Mouse (Mus musculus): ENCODE data around the gene Ifnl3. TPM values are rescaled to one million over a fixed set of nuclear protein-coding genes. Genes with fewer than 3 reads are reported as not detected.

Gene Ifnl3
- not detected for polyA plus RNA-seq (2017; shearing (Covaris generic))

DNA sequence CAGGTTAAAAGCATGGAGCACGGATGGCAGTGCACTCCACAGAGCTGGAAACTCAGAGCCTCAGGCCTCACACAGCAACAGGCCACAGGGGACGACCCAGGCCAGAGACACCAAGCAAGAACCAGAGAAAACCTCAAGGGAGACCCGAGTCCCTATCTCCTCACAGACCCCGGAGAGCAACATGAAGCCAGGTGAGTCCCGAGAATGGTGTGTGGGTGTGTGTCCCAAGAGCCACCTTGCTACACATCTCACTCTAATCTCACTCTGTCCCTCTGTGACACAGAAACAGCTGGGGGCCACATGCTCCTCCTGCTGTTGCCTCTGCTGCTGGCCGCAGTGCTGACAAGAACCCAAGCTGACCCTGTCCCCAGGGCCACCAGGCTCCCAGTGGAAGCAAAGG is at the start of gene Ifnl3:
Gene Ifnl3 (plus strand): TSS at position 301 of the 400 bp plus-strand sequence.

GRCm38 (mm10) chr7:28510405-28510974 is 12.1 kb upstream of the Ifnl3 start, which contains the start of gene Ifnl2:
TSS of gene Ifnl2 (minus strand) at chr7:28510455.

GRCm38 (mm10) chr7:28540526-28540925 is 17.9 kb downstream of the Ifnl3 start, which contains the start of gene Sycn:
TSS of gene Sycn (plus strand) at chr7:28540885.

DNA sequence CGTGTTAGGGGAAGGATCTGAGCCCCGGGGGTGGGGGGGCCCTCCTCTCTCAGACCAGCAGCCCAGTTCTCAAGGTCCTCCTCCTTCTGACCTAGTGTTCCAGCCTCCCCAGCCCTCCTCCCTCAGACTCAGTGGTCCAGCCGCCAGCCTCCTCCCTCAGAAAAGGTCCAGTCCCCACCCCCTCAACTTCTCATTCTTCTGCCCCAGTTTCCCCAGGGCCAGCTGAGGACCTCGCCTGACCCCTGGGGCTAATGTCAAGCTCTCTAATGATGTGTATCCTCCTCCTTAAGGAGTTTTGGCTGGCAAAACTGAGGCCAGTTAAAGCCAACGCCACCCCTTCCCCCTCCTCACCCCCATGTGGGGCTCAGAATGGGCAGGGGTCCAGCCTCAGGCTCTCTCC is 24.5 kb downstream of the Ifnl3 start, which contains the start of gene Nccrp1:
Gene Nccrp1 (minus strand): TSS at position 101 of the 400 bp plus-strand sequence.

Other genes starting within 250 kb of the Ifnl3 start
- 0.79 TPM for gene Eid2b, start 245.1 kb upstream of the Ifnl3 start, polyA plus RNA-seq (2017; shearing (Covaris generic))
- gene Selenov, start 231.7 kb upstream of the Ifnl3 start, polyA plus RNA-seq (2017; shearing (Covaris generic)), result 0.40 TPM
- gene Dll3, start 220.6 kb upstream of the Ifnl3 start, polyA plus RNA-seq (2017; shearing (Covaris generic)), result not detected
- 51.7 TPM for gene Timm50, start 210.8 kb upstream of the Ifnl3 start, polyA plus RNA-seq (2017; shearing (Covaris generic))
- 172 TPM for gene Supt5, start 184.1 kb upstream of the Ifnl3 start, polyA plus RNA-seq (2017; shearing (Covaris generic))
- gene Rps16, start 172.2 kb upstream of the Ifnl3 start, polyA plus RNA-seq (2017; shearing (Covaris generic)), result 871 TPM
- gene Plekhg2, start 150.2 kb upstream of the Ifnl3 start, polyA plus RNA-seq (2017; shearing (Covaris generic)), result 21.7 TPM
- 606 TPM for gene Zfp36, start 142.6 kb upstream of the Ifnl3 start, polyA plus RNA-seq (2017; shearing (Covaris generic))
- 20.2 TPM for gene Med29, start 130.1 kb upstream of the Ifnl3 start, polyA plus RNA-seq (2017; shearing (Covaris generic))
- gene Paf1, start 129.9 kb upstream of the Ifnl3 start, polyA plus RNA-seq (2017; shearing (Covaris generic)), result 160 TPM
- gene Gmfg, start 85.4 kb upstream of the Ifnl3 start, polyA plus RNA-seq (2017; shearing (Covaris generic)), result 550 TPM
- 0.88 TPM for gene Lrfn1, start 70.9 kb upstream of the Ifnl3 start, polyA plus RNA-seq (2017; shearing (Covaris generic))
- gene Ifnl2, start 12.4 kb upstream of the Ifnl3 start, polyA plus RNA-seq (2017; shearing (Covaris generic)), result not detected
- gene Sycn, start 18.0 kb downstream of the Ifnl3 start, polyA plus RNA-seq (2017; shearing (Covaris generic)), result not detected
- 4.0 TPM for gene Nccrp1, start 24.4 kb downstream of the Ifnl3 start, polyA plus RNA-seq (2017; shearing (Covaris generic))
- 72.4 TPM for gene Samd4b, start 75.3 kb downstream of the Ifnl3 start, polyA plus RNA-seq (2017; shearing (Covaris generic))
- 9.0 TPM for gene Pak4, start 75.3 kb downstream of the Ifnl3 start, polyA plus RNA-seq (2017; shearing (Covaris generic))
- gene Acp7, start 108.5 kb downstream of the Ifnl3 start, polyA plus RNA-seq (2017; shearing (Covaris generic)), result not detected
- 1.7 TPM for gene Fbxo27, start 170.0 kb downstream of the Ifnl3 start, polyA plus RNA-seq (2017; shearing (Covaris generic))
- 8.7 TPM for gene Fbxo17, start 194.0 kb downstream of the Ifnl3 start, polyA plus RNA-seq (2017; shearing (Covaris generic))
- gene Mrps12, start 219.0 kb downstream of the Ifnl3 start, polyA plus RNA-seq (2017; shearing (Covaris generic)), result 47.4 TPM
- 19.0 TPM for gene Sars2, start 219.2 kb downstream of the Ifnl3 start, polyA plus RNA-seq (2017; shearing (Covaris generic))
- not detected for gene Ccer2, start 233.3 kb downstream of the Ifnl3 start, polyA plus RNA-seq (2017; shearing (Covaris generic))
- gene Sirt2, start 243.9 kb downstream of the Ifnl3 start, polyA plus RNA-seq (2017; shearing (Covaris generic)), result 78.1 TPM
- 304 TPM for gene Nfkbib, start 244.7 kb downstream of the Ifnl3 start, polyA plus RNA-seq (2017; shearing (Covaris generic))